Mouse (Mus musculus) heart, postnatal 36 days (tissue): ENCODE measurements at regions not wholly inside any gene's neighbourhood (a gene's known extent, or its start where the extent isn't known, plus 50 kb on each side); places are given as distances from the start of the nearest gene placed in this dataset.

ENCODE experiments used
- DNase-seq, 2 experiments: peaks; one replicate each; pipeline ENCODE4 v3.0.0; 2021 to 2022
- intact Hi-C: fragments of 180-260 bp; cut with DNase I; formaldehyde crosslinking; loops from one replicate; pipeline ENCODE4 v1.15.1; 2025

DNA sequence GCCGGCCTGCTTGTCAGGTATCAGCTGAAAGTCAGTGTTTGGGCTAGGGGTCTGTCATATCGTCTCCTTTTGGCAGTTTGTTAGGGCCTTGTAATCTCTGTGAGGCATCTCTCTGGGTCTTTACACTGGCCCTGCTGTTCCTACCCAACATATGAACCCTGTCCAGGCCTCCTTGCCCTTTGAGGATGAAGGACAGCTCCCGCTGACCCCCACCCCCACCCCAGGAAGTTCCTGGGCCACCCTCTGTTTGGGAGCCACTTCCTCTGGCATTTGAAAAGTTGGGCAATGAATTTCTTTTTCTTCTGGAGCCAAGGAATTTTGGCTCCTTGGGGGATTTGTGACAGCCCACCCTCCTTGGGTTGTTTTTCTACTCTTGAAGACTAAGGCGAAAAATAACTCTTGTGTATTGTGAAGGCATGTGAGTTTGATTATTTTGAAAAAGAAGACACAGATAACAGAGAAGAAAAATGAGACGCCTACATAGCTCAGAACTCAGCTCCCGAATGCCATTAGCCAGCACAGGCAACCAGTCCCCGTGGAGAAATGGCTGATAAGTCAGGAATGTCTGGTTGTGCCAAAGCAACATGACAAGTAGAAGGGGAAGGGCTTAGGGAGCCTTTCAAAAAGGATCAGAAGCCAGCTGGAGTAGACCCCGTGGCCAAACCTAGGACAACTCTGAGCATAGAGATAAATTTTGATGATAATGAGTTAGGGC is 249.5 kb downstream of the Gm49356 start:
- intact Hi-C loops: loop anchor here (5.0 kb wide), 1 partner anchor 166 kb away; no protein-coding TSS in a partner anchor
- DNase-seq: peak in 1 of 2 experiments; percentile 20

GRCm38 (mm10) chr15:59141621-59142020 is 252.5 kb downstream of the Gm49356 start:
- no peak for DNase-seq
- intact Hi-C loops: no loop called here

DNA sequence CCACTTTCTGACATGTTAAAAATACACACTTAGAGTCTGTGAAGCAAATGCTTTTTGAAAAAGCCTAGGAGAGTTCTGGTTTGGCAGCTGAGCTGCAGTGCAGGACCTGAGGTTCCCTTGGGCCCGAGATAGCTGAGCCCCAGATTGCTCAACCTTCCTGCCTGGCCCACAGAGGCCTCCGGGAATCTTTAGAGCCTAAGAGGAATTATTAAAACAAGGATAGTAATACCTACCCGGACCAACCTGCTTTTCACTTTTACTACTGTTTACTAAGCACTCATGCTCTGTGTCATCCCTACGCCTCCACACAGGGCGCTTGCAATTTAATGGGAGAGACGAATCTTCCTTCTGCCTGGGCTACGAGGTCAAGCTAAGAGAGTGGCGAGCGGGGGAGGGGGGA is 253.4 kb downstream of the Gm49356 start:
- DNase-seq: no peak
- intact Hi-C loops: no loop called here

- intact Hi-C loops: no loop called here
- no peak for DNase-seq
Measured at GRCm38 (mm10) chr15:59143891-59144290, 254.8 kb downstream of the Gm49356 start.

- intact Hi-C loops: no loop called here
- no peak for DNase-seq
Measured at GRCm38 (mm10) chr15:59145679-59146078, 256.6 kb downstream of the Gm49356 start.

DNA sequence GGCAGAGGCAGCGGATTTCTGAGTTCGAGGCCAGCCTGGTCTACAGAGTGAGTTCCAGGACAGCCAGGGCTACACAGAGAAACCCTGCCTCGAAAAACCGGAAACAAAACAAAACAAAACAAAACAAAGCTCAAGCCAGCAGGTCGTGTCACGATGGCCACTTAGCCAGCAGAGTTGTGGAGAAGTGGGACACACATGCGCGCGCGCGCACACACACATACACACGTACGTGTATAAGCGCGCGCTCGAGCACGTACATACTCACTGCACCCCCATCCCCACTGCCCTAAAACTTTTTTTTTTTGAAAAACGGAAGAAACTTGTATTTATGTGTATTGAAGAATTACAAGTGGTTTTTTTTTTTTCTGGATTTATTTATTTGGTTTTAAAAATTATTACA is 257.0 kb downstream of the Gm49356 start:
- DNase-seq: no peak
- intact Hi-C loops: no loop called here

DNA sequence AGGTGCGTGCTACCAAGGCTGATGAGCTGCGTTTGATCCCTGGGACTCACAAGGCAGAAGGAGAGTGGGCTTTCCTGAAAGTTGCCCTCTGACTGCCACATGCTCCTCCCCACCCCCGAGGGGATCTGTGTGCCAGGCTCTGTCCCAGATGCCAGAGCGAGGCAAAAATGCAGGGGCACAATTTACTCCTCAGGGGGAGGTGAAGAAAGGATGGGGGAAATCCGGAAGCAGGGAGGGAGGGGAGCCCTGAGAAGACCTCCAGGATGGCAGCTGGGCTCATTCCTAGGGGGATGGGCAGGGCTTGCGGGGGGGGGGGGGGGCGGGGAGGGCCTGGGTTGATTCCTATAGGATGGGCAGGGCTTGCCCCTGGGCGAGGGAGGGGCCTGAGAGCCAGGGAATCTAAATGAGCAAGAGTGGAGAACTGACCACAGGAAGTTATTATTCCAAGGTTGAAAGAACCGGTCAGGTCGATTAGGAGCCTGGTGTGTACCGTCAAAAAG is 257.5 kb downstream of the Gm49356 start:
- intact Hi-C loops: no loop called here
- no peak for DNase-seq

- DNase-seq: no peak
- intact Hi-C loops: no loop called here
Measured at GRCm38 (mm10) chr15:59148531-59148930, 259.4 kb downstream of the Gm49356 start.

GRCm38 (mm10) chr15:59151506-59151905 is 262.4 kb downstream of the Gm49356 start:
- intact Hi-C loops: no loop called here
- DNase-seq: no peak

GRCm38 (mm10) chr15:59152786-59153388 is 263.8 kb downstream of the Gm49356 start:
- DNase-seq: no peak
- intact Hi-C loops: no loop called here

DNA sequence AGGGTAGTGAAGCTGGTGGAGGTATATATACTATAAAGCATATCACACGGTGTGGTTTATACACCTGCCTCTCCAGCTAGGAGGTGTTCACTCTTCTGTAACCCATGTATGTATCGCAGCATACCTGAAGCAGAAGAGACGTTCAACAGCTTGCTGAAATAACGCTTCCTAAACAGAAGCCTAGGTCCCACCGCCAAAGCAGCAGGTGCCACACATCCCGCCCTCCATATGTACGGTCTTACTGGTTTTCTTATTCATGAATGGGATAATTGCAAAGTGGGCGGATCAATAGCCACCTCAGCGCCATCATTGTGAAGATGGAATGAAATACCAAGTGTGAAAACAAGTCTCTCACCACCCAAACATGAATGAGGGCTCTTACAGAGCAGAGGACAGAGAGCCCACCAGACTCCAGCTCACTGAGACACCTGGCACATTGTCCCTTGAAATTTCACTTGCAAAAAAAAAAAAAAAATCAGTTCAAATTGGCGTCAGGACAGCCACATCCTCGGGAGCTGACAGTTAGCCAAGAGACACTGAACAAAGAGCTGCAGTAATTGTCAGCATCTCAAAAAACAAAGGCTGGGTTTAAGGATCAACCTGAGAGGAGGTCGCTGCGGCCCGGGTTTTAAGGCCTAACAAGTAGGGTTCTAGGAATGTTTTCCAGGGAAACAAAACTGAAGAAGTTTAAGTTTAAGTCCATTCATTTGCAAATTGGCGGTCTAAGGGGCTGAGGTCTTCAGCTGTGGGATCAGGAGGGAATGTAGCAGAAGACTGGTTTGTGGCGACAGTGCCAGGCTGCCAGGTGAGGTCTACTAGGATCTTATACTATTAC is 264.5 kb downstream of the Gm49356 start:
- intact Hi-C loops: no loop called here
- no peak for DNase-seq

DNA sequence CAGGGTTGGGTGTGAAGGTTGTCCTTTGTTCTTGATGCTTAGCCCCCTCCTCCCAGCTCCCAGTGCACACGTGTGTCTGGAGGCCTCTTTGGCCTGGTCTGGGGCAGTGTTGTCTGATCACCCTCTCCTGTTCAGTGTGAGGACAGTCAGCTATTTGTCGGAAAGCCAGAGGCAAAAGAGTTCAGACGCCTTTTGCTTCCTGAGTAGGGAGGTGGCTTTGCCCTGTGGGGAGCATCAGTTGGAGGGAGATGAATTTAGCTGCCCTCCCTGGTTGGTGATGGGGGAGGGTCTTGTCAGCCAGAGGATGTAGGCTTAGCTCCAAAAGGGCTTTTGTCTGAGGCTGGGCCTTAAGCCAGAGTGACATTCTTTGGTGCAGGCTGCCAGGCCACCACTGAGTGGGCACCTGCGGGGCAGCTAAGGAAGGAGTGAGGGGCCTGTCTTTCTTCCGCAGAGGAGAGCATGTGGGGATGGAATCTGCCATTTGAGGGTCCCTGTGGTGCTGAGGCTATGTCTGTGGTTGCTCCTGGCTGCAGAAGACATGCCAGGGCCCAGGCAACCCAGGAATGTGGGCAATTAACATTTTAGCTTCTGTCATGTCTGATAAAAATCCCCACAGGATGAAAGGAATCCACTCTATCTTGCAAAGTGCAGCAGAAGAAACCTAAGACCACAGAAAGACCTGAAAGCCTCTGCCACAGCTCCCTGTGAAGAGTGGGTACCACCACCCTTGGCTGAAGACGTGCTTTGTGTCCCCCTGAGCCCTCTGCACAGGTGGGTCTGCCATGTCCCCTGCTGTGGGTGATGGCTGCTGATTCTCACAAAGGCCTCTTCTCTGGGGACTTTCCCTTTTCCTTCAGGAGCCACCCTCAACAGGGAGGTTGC is 265.6 kb downstream of the Gm49356 start:
- no peak for DNase-seq

GRCm38 (mm10) chr15:59155289-59155623 is 266.2 kb downstream of the Gm49356 start:
- intact Hi-C loops: no loop called here
- no peak for DNase-seq

More for the DNA sequence above, 265.6 kb downstream of the Gm49356 start:
- intact Hi-C loops: no loop called here

DNA sequence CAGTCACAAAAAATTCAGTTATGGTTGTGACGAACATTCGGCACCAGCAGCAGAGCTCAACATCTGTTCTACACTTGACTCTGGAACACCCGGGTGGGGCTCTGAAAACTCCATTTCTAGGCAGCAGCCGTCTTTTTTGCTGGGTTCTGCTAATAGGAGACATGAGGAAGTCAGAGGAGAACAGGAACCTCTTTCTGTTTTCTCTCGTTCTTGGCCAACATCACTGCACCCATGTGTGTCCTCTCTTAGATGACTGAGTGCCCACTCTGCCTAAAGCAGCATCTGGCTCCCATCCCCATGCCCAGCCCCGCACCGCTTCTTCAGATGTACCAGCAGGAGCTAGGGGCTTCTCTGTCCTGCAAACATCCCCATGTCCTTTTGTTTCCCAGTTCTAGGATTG is 267.2 kb downstream of the Gm49356 start:
- no peak for DNase-seq
- intact Hi-C loops: no loop called here

- no peak for DNase-seq
- intact Hi-C loops: no loop called here
Measured at GRCm38 (mm10) chr15:59158760-59159159, 269.7 kb downstream of the Gm49356 start.

GRCm38 (mm10) chr15:59160931-59161920 is 272.1 kb downstream of the Gm49356 start:
- no peak for DNase-seq
- intact Hi-C loops: no loop called here

DNA sequence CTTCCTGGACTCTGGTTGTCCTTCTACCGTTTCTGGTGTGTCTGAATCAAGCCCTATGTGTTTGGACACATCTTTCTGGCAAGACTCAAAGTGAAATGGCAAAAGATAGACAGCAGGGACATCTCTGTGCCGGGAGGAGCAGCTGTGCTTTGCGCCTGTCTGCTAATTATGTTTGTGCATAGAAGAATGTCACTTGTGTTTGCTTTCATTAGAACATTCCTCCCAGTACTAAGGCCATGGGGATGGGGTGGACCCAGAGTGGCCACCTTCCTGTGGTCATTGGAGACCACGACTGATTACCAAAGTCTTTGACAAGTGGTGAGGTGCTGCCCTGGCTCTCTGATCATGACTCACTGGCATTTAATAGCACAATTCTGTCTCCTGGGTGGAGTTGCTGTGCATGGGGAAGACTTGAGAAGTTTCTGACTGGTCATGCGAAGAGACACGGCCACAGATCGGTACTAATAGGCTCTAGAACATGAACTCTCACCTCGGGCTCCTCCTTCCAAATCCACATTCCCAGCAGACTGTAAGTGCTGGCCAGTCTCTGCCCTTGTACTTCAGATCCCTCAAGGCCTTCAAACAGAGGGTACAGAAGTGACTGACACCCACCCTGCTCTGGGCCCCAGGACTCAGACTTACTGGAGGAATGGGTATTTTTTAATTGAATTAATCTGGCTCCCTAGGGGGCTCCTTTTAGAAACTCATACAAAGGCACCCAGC is 279.0 kb downstream of the Gm49356 start:
- intact Hi-C loops: no loop called here
- no peak for DNase-seq

- intact Hi-C loops: no loop called here
- no peak for DNase-seq
Measured at GRCm38 (mm10) chr15:59168660-59169170, 279.6 kb downstream of the Gm49356 start.
